Mouse (Mus musculus) ES-Bruce4 (cell line): ENCODE results near the gene Auts2.

Experiments used
- CTCF ChIP-seq: IDR thresholded peaks from one replicate; pipeline ENCODE4 v1.8.1; 2011; ENCODE audit warnings: low read depth, low read length
- EP300 ChIP-seq: IDR thresholded peaks from 2 replicates; pipeline ENCODE4 v1.6.1; 2011; ENCODE audit warnings: low read depth, low read length; ENCODE audit not compliant: insufficient read depth
- POLR2A ChIP-seq: IDR thresholded peaks from one replicate; pipeline ENCODE4 v1.8.1; 2011; ENCODE audit warnings: low read length; ENCODE audit not compliant: insufficient read depth

DNA sequence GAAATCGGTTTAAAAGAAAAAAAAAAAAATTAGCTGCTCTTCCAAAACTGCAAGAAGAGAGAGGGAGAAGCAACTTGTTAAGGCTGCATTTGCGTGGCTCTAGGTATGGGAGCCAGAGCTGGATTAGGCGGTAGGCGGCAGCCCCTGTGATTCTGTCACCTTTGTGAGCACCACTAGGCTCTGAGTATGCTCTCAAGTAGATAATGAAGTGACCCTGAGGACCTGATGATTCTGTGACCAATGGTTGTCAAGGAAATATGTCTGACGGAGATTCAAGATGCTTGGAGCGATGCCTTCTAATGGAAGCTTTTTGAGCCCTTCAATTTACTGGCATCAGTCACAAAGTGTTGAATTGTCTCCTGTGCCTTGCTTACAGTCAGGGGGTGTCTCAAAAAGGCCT, 1007.4 kb downstream of the Auts2 start:
- TF ChIP-seq CTCF (no peak), EP300 (no peak), POLR2A (no peak)
